Mouse (Mus musculus): ENCODE data around the gene Sh3rf1.

DNA sequence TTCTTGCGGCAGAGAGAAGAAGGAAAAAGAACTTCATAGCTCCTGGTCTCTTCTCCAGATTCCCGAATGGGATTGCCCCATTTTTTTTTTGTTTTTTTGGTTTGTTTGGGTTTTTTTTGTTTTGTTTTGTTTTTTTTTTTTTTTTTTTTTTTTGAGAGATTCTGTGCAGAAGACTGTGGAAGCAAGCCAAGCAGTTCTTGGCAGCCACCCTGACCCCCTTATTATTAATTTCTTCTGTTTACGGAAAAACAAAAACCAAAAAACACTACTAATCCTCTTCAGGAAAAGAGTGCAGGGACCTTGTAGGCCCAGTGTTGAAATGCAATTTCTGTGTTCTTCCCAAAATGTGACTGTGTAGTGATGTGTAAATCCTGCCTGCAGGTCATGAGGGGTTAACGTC, 185.4 kb downstream of the Sh3rf1 start:
- TF ChIP-seq POLR2A (IDR thresholded peaks at IDR 0.05; ENCODE audit: low read depth, low read length) (no peak), CTCF (IDR thresholded peaks at IDR 0.05; ENCODE audit: extremely low read depth, insufficient read length, insufficient replicate concordance, low read depth, low read length) (no peak)
